Mouse (Mus musculus) cerebellum, adult 8-10 months (tissue): ENCODE results near the gene Farp1.
"Not testable (repeated sequence)": the region's sequence is repeated elsewhere in the genome, so short reads cannot be mapped to it uniquely, and the experiment has no call there.

ENCODE experiments used
- DNase-seq: peaks from one replicate; pipeline ENCODE4 v3.0.0; 2022

The Farp1 gene

DNA sequence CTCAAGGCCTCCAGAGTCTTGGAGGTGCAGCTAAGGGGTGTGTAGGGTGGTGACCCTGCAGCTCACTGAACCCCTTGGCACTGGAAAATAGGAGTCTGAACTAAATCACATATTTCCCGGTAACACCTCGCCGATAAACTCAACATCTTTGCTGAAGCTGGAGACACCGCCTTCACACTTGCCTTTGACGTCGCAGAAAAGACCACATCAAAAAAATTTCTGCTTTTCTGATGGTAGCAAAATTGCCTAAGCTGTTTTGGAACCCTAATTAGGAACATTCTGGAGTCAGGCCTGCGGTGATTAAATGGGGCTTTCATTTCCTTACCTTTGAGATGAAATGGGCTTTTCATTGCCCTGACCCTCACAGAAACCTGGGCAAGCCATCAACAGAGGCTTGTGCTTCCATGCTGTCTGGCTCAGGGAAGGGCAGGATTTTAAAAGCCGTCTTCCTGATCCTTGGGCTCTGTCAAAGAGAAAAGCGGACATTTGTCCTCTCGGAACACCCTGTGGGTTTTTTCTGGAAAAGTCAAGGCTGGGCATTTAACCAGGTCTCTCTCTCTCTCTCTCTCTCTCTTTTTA is 72.8 kb downstream of the Farp1 start:
- no peak for DNase-seq

DNA sequence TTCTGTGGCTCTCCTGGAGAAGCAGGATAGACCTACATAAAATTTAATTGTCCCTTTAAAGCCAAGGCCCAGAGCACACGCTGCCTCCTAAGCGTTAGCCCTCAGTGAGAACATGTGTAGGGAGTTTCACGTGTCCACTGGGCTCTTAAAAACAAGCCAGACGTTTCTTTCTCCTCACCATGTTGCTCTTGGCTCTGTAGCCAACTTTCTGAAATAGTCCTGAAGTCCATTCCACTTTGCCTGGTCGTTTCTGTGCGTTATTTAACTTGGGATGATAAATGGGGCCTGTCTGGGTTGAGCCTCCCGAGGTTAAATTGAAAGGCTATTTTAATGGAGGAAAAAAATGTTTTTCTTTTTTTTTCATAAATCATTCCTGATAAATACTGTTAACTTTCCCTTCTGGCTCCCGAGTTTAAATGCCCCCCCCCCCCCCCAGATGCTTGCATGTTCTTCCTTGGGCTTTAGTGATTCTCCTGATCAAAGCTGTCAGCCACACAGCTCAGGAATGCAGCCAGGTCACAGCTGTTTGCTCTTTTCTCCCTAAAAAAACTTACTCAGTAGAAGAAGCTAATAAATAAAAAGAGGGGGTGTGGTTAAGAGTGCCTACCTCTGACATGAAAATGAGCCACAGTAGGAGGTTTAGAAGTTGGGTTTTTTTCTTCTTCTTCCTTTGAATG is 73.6 kb downstream of the Farp1 start:
- no peak for DNase-seq

DNA sequence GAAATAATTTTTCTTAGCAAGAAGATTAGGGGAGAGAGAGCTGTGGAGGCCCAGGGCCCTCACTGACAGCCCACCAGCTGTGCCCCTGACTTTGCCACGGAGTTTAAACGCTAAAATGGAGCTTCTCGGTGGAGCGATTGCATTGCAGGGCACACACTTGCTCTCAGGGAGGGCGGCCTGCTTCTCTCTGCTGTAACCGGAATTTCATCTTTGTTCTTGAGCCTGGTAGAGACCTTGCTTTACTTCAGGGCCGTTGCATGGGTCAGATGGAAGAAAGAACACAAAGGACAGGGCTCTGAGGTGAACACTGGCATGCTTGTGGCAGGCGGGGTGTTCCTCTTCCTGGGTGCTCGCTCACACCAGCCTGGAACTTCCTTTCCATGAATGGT is 74.1 kb downstream of the Farp1 start:
- no peak for DNase-seq

DNA sequence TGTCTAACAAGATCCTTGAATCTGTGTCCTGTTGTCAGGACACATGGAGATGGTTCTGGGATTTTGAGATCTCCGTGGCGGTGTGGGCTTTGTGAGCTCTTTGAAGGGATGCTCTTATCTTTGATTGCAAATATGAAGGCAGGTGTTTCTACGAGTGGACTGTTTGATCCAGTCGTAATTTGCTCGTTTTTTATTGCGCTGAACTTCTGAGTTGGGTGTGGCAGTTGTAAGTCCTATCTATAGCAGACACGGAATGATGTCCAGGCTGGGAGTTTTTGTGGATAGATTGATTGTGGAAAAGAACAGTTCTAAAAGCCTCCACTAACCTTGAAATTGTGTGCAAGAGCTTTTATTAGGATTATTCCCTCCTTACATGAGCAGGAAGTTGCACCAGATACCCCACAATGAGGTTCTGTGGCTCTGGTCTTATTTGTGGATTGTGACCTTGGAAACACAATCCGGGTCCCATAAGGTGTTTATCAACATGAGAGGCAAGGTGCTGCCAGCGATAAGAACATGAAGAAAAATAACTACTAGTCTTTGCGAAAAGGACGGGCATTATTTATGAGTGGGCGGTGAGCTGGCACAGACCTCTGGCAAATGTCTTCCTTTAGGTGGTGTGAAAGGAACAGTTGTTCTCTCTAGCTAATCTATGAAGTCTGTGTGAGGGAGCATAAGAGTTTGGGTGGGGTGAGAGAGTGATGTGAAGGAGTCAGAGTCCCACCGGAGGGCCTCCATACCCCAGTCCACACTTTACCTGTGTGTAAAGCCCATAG is 75.7 kb downstream of the Farp1 start:
- DNase-seq = no peak

DNA sequence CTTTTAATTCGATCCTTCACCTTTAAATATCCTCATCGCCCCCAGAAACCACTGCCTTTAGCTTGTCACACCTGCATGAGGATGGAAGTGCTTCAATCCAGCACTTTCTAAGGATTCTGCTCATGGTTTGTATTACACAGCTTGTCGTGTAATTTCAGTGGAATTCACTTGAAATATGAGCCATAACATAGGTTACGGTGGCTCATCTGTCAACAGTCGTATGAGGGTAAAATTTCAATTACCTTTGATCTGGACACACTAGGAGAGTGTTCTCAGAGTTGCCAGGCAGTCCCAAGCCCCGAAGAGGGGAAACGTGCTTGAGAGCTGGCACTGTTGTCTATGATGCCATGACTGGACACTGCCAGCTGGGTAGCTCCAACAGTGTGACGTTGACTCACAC is 77.1 kb downstream of the Farp1 start:
- DNase-seq = no peak

DNA sequence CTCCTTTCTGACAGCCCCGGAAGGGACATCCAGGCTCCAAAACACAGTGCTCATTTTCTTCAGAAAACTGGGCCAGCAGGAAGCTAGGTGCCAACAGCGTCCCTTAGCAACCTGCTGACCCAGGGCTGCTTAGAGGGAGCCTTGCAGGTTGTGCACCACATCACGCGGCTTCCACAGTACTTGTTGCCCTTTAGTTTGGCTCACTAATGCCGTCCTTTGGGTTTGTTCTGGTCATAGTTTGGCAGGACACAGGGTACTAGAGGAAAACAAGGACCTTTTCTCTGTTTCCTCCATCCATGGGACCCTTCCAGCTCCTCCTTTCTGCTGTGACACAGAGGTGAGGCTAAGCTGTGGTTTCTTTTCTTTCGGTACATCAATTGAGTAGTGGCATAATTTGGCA is 78.8 kb downstream of the Farp1 start:
- peak; percentile 27 for DNase-seq

DNA sequence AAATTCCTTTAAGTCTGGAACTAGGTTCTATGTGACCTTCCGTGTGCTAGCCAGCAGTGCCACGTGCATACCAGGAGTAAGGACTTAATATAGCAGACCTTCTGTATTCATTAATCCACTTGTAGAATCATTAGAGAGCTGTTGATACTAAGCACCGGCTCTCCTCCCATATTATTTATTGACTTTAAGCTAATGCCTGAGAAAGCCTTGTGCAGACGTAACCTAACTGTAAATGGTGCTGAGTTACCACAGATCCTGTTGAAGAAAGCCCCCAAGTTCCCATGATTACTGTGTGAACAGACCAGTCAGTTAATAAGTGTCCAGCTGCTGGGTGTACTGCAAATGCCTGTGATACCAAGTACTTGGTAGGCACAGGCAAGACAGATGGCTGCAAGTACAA is 81.7 kb downstream of the Farp1 start:
- no peak for DNase-seq

DNA sequence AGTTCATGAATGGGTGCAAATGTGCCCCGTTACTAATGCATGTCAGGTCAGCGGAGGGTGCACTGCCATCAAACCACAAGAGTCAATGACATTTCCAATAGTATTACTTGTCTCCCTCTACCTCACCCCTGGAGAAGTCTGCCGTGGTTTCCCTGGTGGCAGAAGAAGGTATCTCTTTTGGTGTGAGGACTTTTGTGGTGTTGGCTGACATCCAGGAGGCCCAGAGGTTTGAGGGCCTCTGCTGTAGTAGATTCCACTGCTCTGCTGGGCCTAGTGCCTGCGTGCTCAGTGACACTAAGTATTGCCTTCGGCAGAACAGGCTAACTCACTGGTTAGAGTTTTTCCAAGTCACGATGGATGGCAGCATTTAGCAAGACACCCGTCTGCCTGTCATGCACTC is 83.9 kb downstream of the Farp1 start:
- no peak for DNase-seq

DNA sequence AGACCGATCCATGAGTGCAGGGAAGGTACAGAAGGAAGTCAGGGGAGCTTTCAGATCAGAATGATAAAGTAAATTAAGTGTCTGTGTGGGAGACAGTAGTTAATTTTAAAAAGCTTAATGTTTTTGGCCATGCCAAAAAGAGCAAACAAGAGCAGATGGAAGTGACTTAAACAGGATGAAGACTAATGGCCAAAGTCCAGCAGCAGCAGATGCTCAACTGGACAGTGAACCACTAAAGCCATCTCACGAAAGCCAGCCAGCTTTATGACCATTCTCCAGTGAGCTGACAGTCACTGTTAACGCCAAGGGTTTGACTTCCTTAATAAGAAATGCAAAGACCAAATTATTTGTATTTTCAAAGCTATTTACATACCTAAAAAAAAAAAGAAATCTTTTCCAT is 86.7 kb downstream of the Farp1 start:
- DNase-seq = peak; percentile 69

DNA sequence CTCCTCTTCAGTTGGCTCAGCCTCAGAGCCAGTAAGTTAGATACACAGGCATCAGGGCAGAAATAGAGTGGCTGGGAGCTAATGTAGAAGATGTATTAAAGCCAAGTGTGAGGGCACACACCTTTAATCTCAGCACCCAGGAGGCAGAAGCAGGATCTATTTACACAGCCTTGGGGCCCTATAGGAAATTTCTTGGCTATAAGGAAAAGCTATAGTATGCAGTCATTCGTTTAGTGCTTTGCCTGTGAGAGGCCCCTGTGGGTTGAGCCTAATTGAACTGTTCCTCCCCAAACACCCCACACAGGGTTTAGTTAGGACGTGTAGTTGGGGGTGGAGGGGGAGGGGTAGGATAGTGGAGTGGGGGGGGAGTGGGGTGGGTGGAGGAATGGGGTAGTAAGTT is 87.9 kb downstream of the Farp1 start:
- DNase-seq = no peak

DNA sequence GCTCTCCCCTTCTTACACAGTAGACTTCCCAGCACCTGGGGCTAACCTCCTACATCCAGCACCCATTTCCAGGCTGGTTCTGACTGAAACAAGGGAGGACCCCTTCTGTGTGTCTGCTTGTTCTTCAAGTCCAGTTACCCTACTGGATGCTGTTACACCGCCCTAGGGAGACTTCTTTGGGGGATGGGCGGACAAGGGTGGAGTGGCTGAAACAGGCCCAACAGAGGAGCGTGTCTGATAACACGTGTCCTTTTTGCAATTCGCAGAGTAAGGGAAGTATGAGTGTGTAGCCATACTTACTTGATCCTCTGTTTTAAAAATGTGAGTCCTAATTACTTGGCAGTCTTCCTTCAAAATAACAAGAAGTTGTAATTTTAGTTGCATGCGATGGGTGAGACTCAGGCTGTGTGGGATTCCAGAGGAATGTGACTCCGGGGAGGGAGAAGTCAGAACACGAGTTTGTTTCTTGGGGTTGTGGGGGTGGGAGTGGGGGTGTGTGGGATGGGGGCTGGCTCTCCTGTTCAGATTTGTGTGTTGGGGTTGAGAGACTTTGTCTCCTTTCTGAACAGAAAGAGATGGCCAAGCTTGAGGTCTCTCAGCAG is 89.5 kb downstream of the Farp1 start:
- no peak for DNase-seq

DNA sequence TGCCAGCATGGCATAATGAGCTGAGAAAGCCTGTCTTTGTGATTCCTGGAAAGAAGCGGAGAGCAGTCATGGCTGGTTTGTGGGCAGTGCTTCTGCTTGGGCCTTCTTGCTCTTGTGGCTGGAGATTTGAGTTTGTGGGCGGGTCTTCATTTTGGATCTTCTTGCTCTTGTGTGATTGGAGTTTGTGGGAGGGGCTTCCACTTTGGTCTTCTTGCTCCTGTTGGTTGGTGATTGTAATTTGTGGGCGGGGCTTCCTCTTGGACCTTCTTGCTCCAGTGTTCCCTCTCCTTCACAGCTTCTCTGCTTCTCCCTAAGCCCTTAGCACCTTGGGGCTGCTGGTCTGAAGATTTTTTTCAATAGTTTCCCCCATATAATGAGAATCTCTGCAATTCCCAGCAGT is 90.7 kb downstream of the Farp1 start:
- DNase-seq = no peak

DNA sequence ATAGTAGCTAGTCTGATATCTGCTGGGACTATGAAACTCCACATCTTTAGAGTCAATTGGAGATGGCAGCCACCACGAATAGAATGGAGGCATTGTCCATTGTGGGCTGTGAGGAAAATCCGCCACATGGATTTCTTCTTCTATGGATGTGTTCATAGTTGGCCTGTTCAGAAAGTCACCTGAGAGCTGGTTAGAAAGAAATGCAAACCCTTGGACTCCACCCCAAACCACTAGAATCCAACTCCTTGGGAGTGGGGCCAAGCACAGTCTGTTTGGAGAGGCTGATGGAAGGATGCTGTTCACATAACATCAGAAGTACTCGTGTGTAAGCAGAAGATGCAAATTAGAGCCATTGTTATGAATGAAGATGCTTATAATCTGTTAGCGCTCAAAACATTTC is 91.3 kb downstream of the Farp1 start:
- no peak for DNase-seq

DNA sequence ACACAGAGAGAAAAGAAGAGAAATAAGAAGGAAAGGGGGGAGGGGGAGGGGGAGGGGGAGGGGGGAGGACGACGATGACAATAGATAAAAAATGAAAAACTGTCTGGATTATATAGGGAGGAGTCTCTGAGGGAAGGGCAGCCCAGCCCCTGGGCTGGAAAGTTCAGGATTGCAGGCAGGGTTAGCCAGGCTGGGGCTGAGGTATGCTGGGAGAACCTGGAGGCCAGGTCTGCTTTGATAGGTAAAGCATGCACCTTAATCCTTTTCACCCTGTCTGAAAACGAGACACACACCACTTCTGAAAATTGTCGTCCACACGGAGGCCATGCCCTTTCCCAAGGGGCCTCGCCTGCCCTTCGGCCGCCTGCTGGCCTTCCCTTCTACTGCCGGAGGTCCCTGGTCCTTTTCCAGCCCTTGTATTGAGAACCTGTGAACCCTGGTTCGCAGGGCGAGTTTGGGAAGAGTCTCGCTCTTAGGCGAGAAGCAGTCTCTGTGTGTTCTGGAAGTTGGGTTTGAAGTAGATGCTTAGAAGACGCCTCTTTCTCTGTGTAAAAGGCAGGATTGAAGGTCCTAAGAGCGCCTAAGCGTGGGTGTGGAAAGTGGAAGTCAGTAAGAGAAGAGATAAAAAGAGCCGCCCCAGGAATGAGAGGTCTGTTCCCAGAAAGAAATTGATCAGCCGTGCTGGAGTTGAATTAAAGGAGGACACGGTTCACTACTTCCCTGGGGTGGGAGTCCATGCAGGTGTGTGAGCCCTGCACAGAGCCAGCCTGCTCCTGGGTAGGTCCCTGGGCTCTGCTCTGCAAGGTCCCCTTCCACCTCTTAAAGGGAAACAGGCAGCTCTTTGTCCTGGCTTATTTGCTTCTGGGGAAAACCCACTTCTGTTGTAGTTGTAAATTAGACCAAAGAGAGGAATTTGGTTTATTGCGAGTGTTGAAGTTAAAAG is 94.1 kb downstream of the Farp1 start:
- no peak for DNase-seq

DNA sequence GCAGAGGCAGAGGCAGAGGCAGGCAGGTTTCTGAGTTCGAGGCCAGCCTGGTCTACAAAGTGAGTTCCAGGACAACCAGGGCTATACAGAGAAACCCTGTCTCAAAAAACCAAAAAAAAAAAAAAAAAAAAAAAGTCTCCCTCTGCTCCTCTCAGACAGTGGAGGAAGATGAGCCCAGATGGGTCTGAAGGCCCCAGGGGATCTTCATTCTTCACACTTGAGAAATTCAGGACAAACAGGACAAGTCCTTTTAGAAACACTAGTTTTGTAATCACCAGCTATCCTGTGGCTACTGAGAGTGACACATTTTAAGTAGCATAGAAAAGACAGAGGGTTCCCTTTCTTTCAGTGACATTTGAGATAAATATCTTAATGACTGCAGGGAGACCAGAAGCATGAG is 95.4 kb downstream of the Farp1 start:
- not testable (repeated sequence) for DNase-seq

DNA sequence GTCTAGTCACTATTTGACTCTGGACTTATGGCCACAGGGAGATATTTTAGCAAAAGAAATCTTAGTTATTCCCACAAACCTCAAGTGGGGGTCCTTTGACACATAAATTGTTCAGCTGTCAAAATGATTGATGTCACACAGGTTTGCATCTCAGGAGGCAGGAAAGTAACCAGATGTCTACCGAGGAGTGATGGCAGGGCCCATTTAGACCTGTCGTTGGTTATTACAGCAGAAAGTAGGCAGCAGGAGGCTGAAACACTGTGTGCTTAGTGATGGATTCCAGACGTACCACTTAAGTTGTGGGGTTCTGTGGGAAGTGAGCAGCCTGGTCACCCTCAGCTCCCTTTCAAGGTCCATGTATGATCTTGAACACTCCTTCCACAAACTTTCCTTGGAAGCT is 99.4 kb downstream of the Farp1 start:
- DNase-seq = no peak

DNA sequence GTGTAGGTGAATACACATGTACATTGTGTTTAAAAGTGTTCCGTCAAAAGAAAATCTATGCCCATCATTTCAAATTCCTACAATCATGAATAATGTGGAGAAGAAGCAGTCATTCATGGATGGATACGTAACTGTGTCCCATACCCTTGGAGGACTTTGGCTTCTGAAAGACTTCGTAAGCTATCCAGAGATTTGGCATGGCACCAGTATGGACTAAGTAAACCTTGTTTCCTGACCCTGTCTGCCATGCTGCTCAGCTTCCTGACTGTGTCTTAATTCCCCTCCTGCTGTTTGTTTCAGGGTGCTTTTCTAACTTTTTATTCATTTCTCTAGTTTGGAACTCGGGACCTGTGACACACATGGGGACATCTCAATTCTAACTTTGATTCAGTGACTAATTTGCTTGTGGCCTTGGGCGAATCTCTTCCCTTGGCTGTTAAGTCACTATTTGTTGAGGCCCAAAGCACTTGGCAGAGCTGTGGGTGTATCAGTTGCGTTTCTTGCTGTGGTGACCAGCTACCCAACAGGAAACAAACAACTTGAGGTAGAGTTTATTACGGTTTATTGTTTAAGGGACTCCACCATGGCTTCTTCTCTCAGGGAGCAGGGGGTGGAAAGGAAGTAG is 108.9 kb downstream of the Farp1 start:
- no peak for DNase-seq

DNA sequence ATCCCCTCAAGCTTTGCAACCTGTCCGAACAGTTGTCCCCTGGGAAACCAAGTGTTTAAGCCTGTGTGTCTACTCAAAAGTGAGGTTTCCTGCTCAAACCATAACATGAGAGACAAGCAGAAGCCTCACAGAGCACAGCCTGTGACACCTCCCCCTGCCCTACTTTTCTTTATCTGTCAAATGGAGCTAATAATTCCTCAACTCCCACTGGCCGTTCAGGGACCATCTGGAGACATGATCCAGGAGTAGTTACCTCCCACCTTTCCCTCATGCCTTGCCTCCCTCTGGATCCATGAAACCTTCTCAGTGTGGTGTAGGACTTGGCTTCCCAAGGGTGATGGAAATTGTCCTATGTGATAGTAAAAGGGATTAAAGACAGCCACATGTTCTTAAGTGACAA is 109.5 kb downstream of the Farp1 start:
- DNase-seq = no peak

DNA sequence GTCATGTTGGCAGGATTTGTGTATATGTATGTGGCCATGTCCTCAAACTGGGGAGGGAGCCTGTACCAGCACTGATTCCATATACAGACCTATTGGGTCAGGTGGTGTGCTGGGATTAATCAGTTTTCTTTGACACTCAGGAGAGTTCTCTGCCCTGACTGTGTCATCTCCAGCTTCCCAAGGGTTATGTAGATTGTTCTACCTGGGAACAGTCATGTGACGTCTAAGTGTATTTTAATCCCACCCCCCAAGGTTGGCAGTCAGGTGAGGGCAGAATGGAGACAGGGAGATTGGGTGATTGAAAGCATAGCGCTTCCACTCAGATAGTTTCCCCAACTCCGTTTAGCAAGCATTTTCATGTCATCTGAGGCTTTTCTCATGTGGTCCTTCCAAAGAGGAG is 110.3 kb downstream of the Farp1 start:
- no peak for DNase-seq

DNA sequence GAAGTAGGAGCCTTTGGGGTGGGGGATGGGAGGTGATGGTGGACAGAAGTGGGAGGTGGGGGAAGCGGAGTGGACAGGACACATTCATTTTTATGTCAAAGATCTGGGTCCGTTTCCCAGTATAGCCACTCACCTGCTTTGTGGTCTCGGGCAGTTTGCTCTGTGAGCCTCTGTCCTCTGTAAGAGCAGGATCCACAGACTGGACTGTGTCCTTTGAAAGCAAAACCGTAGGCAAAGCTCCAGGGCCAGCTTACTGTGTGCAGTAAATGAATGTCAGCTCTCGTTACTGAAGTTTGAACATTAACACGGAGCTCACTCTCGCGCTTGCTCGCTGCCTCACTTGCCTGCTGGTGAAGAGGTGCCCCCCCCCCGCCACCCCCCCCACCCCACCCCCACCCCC is 110.7 kb downstream of the Farp1 start:
- no peak for DNase-seq

DNA sequence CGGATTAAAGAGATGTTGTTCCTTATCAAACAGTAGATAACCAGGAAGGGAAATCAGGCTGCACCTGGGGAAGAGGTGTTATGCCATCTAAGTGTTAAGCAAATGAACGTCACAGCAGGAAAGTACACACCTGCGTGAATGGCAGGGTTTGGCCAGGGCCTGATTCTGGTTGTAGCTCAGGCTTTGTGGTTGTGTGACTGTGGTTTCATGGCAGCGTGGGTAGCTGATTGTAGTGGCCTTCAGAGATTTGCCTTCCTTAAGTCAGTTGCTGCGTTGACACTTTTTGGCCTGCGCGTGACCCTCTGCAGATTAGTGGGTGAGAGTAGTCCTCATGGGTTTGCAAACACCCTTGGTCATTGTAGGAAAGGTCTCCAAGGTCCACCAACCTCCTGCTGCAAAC is 111.2 kb downstream of the Farp1 start:
- no peak for DNase-seq

DNA sequence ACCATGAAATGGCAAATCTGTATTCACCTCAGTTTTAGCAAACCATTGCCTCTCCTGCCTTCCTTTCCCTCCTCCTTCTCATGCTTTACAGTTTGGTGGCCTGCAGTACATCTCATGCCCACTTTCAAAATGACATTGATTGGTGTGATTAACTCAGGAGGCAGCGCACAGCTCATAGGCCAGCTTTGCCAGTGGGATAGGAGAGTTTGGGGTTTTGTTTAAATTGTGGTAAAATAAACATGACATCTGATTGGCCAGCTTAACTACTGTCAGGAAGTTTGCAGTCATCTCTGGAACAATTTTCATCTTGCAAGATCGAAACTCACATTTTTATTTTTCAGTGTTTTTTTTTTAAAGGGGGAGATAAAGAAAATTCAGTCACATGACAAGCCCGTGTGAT is 112.0 kb downstream of the Farp1 start:
- DNase-seq = no peak
